Mouse (Mus musculus): ENCODE measurements at regions not wholly inside any gene's neighbourhood (a gene's known extent, or its start where the extent isn't known, plus 50 kb on each side); places are given as distances from the start of the nearest gene placed in this dataset.

DNA sequence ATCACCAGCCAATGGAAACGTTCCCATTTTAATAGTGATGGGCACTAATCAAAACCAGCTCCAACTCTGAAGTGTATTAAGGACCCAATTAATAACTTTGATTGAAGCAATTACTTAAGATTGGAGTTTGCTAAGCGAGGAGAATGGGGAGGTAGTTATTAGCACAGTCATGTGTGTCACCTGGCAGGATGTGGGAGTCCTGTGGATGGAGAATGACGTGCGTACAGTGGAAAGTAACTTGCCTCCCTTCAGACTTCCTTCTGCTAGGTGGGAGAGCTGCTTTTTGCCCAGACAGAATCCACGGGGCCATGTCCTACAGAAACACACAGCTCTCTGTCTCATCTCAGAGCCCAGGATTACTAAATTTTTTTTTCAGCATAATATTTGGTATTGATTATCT is 59.9 kb upstream of the Cdh5 start:
- Histone ChIP-seq H3K4me2 (no peak overlapping the region; the same call in 1 of the 2 replicates), H3K36me3 (no peaks in the 10 kb centered on the region), H3K4me1 (peaks cover 38% of the 10 kb centered on the region), H3K9ac (no peak overlapping the region), H3K27ac (0 out of 2 replicates have a peak overlapping the region, but pooled peaks have one; percentile 30), H3K27me3 (no peaks in the 10 kb centered on the region), H3K9me3 (no peaks in the 10 kb centered on the region), H3K4me3 (no peak overlapping the region)
- WGBS: 48% methylated on average over 5 of the region's 5 CpGs
- ATAC-seq (ENCODE audit: insufficient number of reproducible peaks, insufficient read depth, low FRiP score, low TSS enrichment, low read depth): no peak

DNA sequence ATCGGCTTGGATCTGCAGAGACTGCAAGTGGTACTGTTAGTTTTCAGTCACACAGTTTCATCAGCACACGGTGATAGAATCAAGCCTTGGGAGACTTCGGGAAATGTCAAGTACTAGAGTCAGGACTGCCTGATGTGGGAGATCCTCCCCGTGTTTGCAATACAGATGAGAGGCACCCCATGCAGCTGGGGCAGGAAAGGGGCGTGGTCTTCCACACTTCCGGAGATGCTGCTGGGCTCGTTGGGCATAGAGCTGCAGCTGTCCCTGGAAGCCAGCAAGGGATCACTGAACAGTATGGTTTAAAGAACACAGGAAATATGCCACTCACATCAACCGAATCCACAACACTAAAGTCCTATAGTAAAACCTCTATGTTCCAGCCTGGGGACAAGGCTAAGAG is 59.0 kb upstream of the Cdh5 start:
- Histone ChIP-seq H3K27ac (peak overlapping the region; percentile 30), H3K4me2 (peak overlapping the region; percentile 29; the same call in 1 of the 2 replicates), H3K4me1 (peaks cover 43% of the 10 kb centered on the region), H3K9me3 (no peaks in the 10 kb centered on the region), H3K4me3 (no peak overlapping the region), H3K27me3 (no peaks in the 10 kb centered on the region), H3K36me3 (no peaks in the 10 kb centered on the region), H3K9ac (no peak overlapping the region)
- 23% methylated on average over 8 of the region's 8 CpGs for WGBS
- 0 out of 2 replicates have a peak, but pooled peaks have one; percentile 44 for ATAC-seq (ENCODE audit: insufficient number of reproducible peaks, insufficient read depth, low FRiP score, low TSS enrichment, low read depth)

DNA sequence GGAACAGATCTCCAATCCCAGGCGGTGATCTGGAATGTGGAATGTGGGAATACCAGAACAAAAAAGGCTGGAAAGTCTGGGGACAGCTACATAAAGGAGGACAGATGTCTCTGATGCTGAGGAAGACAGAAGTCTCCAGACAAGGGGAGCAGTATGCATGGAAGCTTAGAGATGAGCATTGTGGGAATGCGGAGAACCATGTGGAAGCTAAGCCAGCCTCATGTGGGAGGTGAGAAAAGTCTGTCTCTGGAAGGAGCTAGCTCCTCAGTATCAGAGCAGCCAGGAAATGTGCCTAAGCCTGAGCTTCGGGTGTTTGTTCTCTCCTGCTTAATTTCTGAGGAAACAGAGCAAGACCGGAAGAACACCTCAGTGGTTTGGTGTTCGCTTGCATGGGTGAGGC is 53.4 kb upstream of the Cdh5 start:
- no peak overlapping the region for H3K4me2 ChIP-seq
- H3K9ac ChIP-seq: no peak overlapping the region
- no peak overlapping the region for H3K4me3 ChIP-seq
- H3K4me1 ChIP-seq: peaks cover 38% of the 10 kb centered on the region
- no peaks in the 10 kb centered on the region for H3K27me3 ChIP-seq
- no peak for ATAC-seq (ENCODE audit: insufficient number of reproducible peaks, insufficient read depth, low FRiP score, low TSS enrichment, low read depth)
- 74% methylated on average over 5 of the region's 5 CpGs for WGBS
- H3K9me3 ChIP-seq: no peaks in the 10 kb centered on the region
- no peaks in the 10 kb centered on the region for H3K36me3 ChIP-seq
- H3K27ac ChIP-seq: no peak overlapping the region

DNA sequence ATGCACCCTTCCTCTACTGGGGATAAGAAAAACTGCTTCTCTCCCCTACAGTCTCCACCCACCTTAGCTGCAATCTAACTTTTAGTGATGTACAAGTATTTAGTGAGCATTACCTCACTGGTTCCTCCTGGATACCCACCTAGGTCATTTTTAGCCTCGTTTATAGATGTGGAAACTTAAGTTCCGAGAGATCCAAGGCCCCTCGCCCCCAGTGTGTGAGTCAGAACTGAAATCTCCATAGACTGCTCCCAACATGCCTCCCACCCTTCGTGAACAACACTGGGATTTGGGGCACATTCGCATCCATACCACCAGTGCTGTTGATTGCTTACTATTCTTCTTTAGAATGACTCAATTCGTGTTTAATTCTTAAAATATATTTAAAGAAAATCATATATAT is 52.2 kb upstream of the Cdh5 start:
- Histone ChIP-seq H3K4me2 (no peak overlapping the region), H3K27ac (no peak overlapping the region), H3K9ac (no peak overlapping the region), H3K4me3 (no peak overlapping the region), H3K4me1 (peaks cover 30% of the 10 kb centered on the region), H3K36me3 (no peaks in the 10 kb centered on the region), H3K9me3 (0 out of 2 replicates have a peak, but pooled peaks cover 2% of the 10 kb centered on the region), H3K27me3 (no peaks in the 10 kb centered on the region)
- WGBS: 89% methylated on average over 6 of the region's 6 CpGs
- ATAC-seq (ENCODE audit: insufficient number of reproducible peaks, insufficient read depth, low FRiP score, low TSS enrichment, low read depth): no peak

DNA sequence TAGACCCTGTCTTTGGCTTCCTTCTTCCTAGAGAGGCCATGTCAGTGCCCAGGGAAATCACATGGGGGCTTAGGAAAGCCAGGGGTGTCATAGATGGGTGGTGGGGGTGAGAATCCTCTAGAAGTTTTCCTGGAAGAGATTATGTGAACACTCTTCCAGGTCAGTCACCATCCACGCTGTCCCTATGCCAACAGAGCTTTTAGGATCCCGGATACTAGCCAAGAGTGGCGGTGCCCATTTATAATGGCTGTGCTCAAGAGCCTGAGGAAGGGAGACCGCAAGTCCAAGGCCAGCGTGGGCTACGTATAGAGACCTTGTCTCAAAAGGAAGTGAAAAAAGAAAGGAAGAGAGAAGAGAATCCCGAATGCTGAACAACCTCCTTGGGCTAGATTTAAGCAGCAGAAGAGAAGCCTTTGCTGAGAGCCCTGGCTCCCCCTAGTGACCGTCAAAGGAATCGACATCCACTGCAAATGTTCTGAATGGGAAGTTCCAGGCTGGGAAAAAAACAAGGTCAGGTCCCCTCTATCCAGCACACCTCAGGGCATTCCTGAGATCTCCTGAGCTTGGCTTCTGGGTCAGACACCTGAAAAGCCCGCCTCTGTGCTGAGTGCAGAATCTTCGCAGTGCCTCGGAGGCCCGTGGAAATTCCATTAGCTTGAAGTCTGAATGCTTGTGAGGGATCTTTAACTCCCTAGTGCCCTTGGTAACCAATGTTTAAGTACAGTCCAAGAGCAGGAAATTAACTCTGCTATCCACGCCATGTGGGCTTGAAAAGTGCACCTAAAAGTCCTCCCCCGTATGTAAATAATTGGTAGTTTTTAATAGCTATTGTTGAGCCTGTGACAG is 50.5 kb upstream of the Cdh5 start:
- H3K36me3 ChIP-seq: no peaks in the 10 kb centered on the region
- 0 out of 2 replicates have a peak, but pooled peaks cover 5% of the 10 kb centered on the region for H3K9me3 ChIP-seq
- H3K4me3 ChIP-seq: no peak overlapping the region
- WGBS: 26% methylated on average over 15 of the region's 15 CpGs
- ATAC-seq (ENCODE audit: insufficient number of reproducible peaks, insufficient read depth, low FRiP score, low TSS enrichment, low read depth): no peak
- no peak overlapping the region; the same call in 1 of the 2 replicates for H3K27ac ChIP-seq
- H3K27me3 ChIP-seq: no peaks in the 10 kb centered on the region
- peaks cover 30% of the 10 kb centered on the region for H3K4me1 ChIP-seq
- H3K4me2 ChIP-seq: peak overlapping the region; percentile 42
- 0 out of 2 replicates have a peak overlapping the region, but pooled peaks have one; percentile 32 for H3K9ac ChIP-seq

DNA sequence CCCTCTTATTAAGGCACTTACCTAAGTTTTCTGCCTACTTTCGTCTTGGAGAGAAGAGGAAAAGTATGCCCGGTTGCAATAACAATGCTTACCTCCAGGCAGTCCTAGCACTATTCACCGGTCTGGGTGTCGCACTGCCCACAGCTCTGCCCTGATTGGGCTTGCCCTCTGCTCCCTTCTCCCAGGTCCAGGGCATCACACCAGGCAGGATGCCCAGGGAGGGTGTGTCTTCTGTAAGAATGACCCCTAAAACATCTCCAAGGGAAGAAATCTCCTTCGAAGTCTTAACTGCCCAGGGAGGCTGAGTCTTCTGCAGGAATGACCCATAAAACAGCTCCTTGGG is 49.9 kb upstream of the Cdh5 start:
- 42% methylated on average over 5 of the region's 5 CpGs for whole genome bisulfite sequencing
- H3K27me3 ChIP-seq: no peaks in the 10 kb centered on the region
- peaks cover 26% of the 10 kb centered on the region for H3K4me1 ChIP-seq
- H3K9ac ChIP-seq: 0 out of 2 replicates have a peak overlapping the region, but pooled peaks have one; percentile 32
- H3K27ac ChIP-seq: no peak overlapping the region
- no peaks in the 10 kb centered on the region for H3K36me3 ChIP-seq
- H3K9me3 ChIP-seq: 0 out of 2 replicates have a peak, but pooled peaks cover 5% of the 10 kb centered on the region
- ATAC-seq (ENCODE audit: insufficient number of reproducible peaks, insufficient read depth, low FRiP score, low TSS enrichment, low read depth): no peak
- no peak overlapping the region for H3K4me3 ChIP-seq
- H3K4me2 ChIP-seq: no peak overlapping the region

All from embryonic facial prominence, embryonic 13.5 days (tissue).